Mouse (Mus musculus): Measurements from ENCODE around the gene Qrsl1. TPM values are rescaled to one million over a fixed set of nuclear protein-coding genes. Genes with fewer than 3 reads are reported as not detected.

Gene Qrsl1
- polyA plus RNA-seq, 1 experiment from 2014 or later = 29.8 TPM

GRCm38 (mm10) chr10:43910873-43911142, 9.3 kb upstream of the Qrsl1 start:
- no peaks in the 10 kb centered on the region for H3K4me1 ChIP-seq
- no peaks in the 10 kb centered on the region for H3K27me3 ChIP-seq (ENCODE audit: insufficient read depth, poor library complexity, severe bottlenecking)
- H3K36me3 ChIP-seq = peaks cover 17% of the 10 kb centered on the region; the same call in 1 of the 2 replicates
- H3K27ac ChIP-seq = no peak overlapping the region
- no peaks in the 10 kb centered on the region for H3K9me3 ChIP-seq
- no peak for DNase-seq (ENCODE audit: low spot score)
- 91% methylated on average over 8 of the region's 8 CpGs for WGBS
- H3K4me3 ChIP-seq = no peak overlapping the region

GRCm38 (mm10) chr10:43910032-43910872, 8.7 kb upstream of the Qrsl1 start:
- Histone ChIP-seq H3K4me1 (no peaks in the 10 kb centered on the region), H3K4me3 (no peak overlapping the region), H3K9me3 (no peaks in the 10 kb centered on the region), H3K27me3 (ENCODE audit: insufficient read depth, poor library complexity, severe bottlenecking) (no peaks in the 10 kb centered on the region), H3K27ac (no peak overlapping the region), H3K36me3 (peaks cover 17% of the 10 kb centered on the region; the same call in 1 of the 2 replicates)
- DNase-seq (ENCODE audit: low spot score) = no peak
- 88% methylated on average over 12 of the region's 12 CpGs for WGBS

DNA sequence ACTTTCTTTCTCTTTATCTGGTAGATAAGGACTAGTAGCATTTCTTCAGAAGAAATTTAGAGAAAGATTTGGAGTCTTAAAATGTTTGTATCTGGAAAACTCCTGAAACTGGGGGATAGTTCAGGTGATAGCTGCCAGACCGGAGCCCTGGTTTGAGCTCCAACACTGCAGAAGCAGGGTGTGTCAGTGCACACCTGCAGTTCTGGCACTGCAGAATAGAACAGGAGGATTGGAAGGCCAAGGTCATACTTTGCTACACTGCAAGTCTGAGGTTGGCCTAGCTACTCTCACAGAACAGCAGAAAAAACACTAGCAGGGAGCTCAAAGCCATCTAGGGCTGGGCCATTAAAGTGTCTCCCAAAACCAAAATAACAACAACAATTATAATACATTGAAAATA, 3.0 kb upstream of the Qrsl1 start:
- Histone ChIP-seq H3K4me1 (peaks cover 11% of the 10 kb centered on the region), H3K36me3 (no peaks in the 10 kb centered on the region), H3K27ac (no peak overlapping the region), H3K4me3 (no peak overlapping the region), H3K9me3 (no peaks in the 10 kb centered on the region), H3K27me3 (ENCODE audit: insufficient read depth, poor library complexity, severe bottlenecking) (no peaks in the 10 kb centered on the region)
- no peak for DNase-seq (ENCODE audit: low spot score)
- WGBS = 88% methylated on average over 1 of the region's 1 CpGs

- Histone ChIP-seq H3K27me3 (ENCODE audit: insufficient read depth, poor library complexity, severe bottlenecking) (no peaks in the 10 kb centered on the region), H3K27ac (peak overlapping the region; percentile 97), H3K4me1 (peaks cover 11% of the 10 kb centered on the region), H3K36me3 (peaks cover 11% of the 10 kb centered on the region; the same call in 1 of the 2 replicates), H3K4me3 (peak overlapping the region; percentile 87), H3K9me3 (no peaks in the 10 kb centered on the region)
- no peak for DNase-seq (ENCODE audit: low spot score)
- WGBS = 6% methylated on average over 30 of the region's 30 CpGs
These were observed 518 bp downstream of the Qrsl1 start for GRCm38 (mm10) chr10:43900883-43901570.

GRCm38 (mm10) chr10:43898276-43898675, 3.3 kb downstream of the Qrsl1 start:
- DNase-seq (ENCODE audit: low spot score) = no peak
- no peak overlapping the region for H3K27ac ChIP-seq
- H3K27me3 ChIP-seq (ENCODE audit: insufficient read depth, poor library complexity, severe bottlenecking) = no peaks in the 10 kb centered on the region
- 79% methylated on average over 7 of the region's 7 CpGs for WGBS
- H3K4me3 ChIP-seq = no peak overlapping the region
- H3K36me3 ChIP-seq = peaks cover 37% of the 10 kb centered on the region
- H3K4me1 ChIP-seq = peaks cover 11% of the 10 kb centered on the region
- no peaks in the 10 kb centered on the region for H3K9me3 ChIP-seq

DNA sequence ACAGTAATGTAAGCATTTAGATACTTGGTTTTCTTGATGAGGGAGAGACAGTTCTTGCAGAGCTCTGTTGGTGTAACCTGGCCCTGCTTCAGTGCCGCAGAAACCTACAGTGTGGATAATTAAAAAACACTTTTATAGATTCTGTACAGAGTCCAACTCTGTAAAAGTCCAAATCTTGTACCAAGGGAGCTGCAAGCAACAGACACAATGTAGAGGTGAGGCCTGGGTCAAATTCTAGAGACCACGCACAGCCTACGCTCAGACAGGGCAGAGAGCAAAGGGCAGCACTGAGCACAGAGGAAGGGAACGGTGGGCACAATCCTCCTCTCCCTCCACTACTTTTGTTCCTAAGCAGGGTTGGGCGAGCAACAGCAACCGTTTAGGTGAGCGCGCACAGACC, 5.5 kb downstream of the Qrsl1 start:
- DNase-seq (ENCODE audit: low spot score) = no peak
- Histone ChIP-seq H3K4me1 (no peaks in the 10 kb centered on the region), H3K27me3 (ENCODE audit: insufficient read depth, poor library complexity, severe bottlenecking) (no peaks in the 10 kb centered on the region), H3K9me3 (no peaks in the 10 kb centered on the region), H3K4me3 (no peak overlapping the region), H3K27ac (no peak overlapping the region), H3K36me3 (peaks cover 51% of the 10 kb centered on the region)
- 96% methylated on average over 8 of the region's 8 CpGs for WGBS

GRCm38 (mm10) chr10:43892971-43893370, 8.6 kb downstream of the Qrsl1 start:
- Histone ChIP-seq H3K36me3 (peaks cover 67% of the 10 kb centered on the region), H3K27ac (no peak overlapping the region), H3K27me3 (ENCODE audit: insufficient read depth, poor library complexity, severe bottlenecking) (no peaks in the 10 kb centered on the region), H3K4me3 (no peak overlapping the region), H3K9me3 (no peaks in the 10 kb centered on the region), H3K4me1 (no peaks in the 10 kb centered on the region)
- WGBS = 91% methylated on average over 4 of the region's 4 CpGs
- no peak for DNase-seq (ENCODE audit: low spot score)

DNA sequence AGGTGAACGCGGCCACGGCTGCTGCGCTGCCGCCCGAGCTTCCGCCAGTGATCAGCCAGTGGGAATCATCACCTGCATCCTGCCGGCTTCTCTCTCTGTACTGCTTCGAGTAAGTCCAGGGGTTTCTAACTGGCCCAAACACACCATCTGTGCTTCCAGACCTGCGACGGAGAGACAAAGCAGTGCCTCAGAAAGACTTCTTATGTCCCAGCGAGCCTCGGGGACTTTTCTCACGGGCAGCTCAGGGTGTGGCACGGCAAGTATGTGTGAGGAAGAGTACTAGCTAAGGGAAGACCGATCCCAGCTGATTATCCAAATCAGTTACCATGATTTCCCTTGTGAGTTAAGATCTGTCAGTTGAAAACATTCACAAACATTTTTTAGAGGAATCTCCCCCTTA, 12.6 kb downstream of the Qrsl1 start:
- Histone ChIP-seq H3K4me1 (no peaks in the 10 kb centered on the region), H3K27ac (no peak overlapping the region), H3K4me3 (no peak overlapping the region), H3K36me3 (peaks cover 68% of the 10 kb centered on the region), H3K27me3 (ENCODE audit: insufficient read depth, poor library complexity, severe bottlenecking) (no peaks in the 10 kb centered on the region), H3K9me3 (no peaks in the 10 kb centered on the region)
- WGBS = 91% methylated on average over 16 of the region's 16 CpGs
- DNase-seq (ENCODE audit: low spot score) = no peak

GRCm38 (mm10) chr10:43887676-43888075, 13.9 kb downstream of the Qrsl1 start:
- Histone ChIP-seq H3K27me3 (ENCODE audit: insufficient read depth, poor library complexity, severe bottlenecking) (no peaks in the 10 kb centered on the region), H3K9me3 (no peaks in the 10 kb centered on the region), H3K27ac (no peak overlapping the region), H3K36me3 (peaks cover 58% of the 10 kb centered on the region), H3K4me3 (no peak overlapping the region), H3K4me1 (no peaks in the 10 kb centered on the region)
- no peak for DNase-seq (ENCODE audit: low spot score)
- 91% methylated on average over 9 of the region's 9 CpGs for WGBS

GRCm38 (mm10) chr10:43871458-43871857, 30.1 kb downstream of the Qrsl1 start:
- H3K36me3 ChIP-seq = peaks cover 11% of the 10 kb centered on the region
- DNase-seq (ENCODE audit: low spot score) = no peak
- H3K4me1 ChIP-seq = no peaks in the 10 kb centered on the region
- H3K27me3 ChIP-seq (ENCODE audit: insufficient read depth, poor library complexity, severe bottlenecking) = no peaks in the 10 kb centered on the region
- H3K27ac ChIP-seq = no peak overlapping the region
- WGBS = 86% methylated on average over 1 of the region's 1 CpGs
- H3K4me3 ChIP-seq = no peak overlapping the region
- H3K9me3 ChIP-seq = no peaks in the 10 kb centered on the region

GRCm38 (mm10) chr10:43870752-43871151, 30.8 kb downstream of the Qrsl1 start:
- Histone ChIP-seq H3K36me3 (peaks cover 4% of the 10 kb centered on the region), H3K27ac (no peak overlapping the region), H3K4me1 (no peaks in the 10 kb centered on the region), H3K27me3 (ENCODE audit: insufficient read depth, poor library complexity, severe bottlenecking) (no peaks in the 10 kb centered on the region), H3K4me3 (no peak overlapping the region), H3K9me3 (no peaks in the 10 kb centered on the region)
- 69% methylated on average over 10 of the region's 10 CpGs for WGBS
- no peak for DNase-seq (ENCODE audit: low spot score)

DNA sequence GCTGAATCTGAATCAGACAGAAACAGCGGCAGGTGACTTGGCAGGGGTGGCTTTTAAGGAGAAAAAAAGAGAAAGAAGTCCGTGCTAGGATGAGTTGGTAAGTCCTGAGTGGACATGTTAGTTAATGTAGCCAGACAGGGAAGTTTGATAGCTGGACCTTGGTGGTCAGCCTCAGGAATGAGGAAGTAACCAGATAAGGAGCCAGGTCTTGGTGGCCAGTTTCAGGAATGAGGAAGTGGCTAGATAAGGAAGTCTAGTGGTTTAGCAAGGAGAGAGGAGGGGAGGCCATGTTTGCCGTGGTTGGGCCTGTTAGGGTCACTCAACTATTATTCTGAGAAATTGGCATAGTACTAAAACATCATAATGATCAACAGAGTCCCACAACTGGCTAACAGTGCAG, 45.2 kb downstream of the Qrsl1 start:
- no peaks in the 10 kb centered on the region for H3K36me3 ChIP-seq
- no peaks in the 10 kb centered on the region for H3K9me3 ChIP-seq
- WGBS = 71% methylated on average over 3 of the region's 3 CpGs
- DNase-seq (ENCODE audit: low spot score) = no peak
- H3K4me1 ChIP-seq = 0 out of 2 replicates have a peak, but pooled peaks cover 2% of the 10 kb centered on the region
- H3K27me3 ChIP-seq (ENCODE audit: insufficient read depth, poor library complexity, severe bottlenecking) = no peaks in the 10 kb centered on the region
- H3K27ac ChIP-seq = no peak overlapping the region
- H3K4me3 ChIP-seq = no peak overlapping the region

DNA sequence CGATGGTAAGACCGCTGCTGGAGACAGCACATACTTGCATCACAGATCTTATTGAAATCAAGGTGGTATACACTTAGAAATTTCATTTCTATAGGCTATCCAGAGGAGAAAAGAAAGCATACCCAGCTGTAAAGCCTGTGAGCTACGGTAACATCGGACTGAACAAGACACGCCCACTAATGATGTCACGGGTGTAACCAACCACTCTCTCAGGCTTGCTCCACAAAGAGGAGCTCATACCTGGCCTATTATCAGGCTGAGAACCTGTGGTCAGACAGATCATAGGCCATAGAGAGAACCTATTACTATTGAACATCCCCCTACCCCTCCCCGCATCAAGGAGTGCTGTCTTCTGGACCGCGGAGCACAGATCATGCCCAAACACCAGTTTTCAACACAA, 45.6 kb downstream of the Qrsl1 start:
- H3K9me3 ChIP-seq = no peaks in the 10 kb centered on the region

More for the DNA sequence above, 45.6 kb downstream of the Qrsl1 start:
- Histone ChIP-seq H3K4me3 (no peak overlapping the region), H3K27ac (no peak overlapping the region), H3K27me3 (ENCODE audit: insufficient read depth, poor library complexity, severe bottlenecking) (no peaks in the 10 kb centered on the region), H3K4me1 (0 out of 2 replicates have a peak, but pooled peaks cover 2% of the 10 kb centered on the region), H3K36me3 (no peaks in the 10 kb centered on the region)
- WGBS = 90% methylated on average over 9 of the region's 9 CpGs
- no peak for DNase-seq (ENCODE audit: low spot score)

All from heart, embryonic 10.5 days (tissue).